In genomic region chr14:25398745-25399144, GRCm38 (mm10) we compare ENCODE assay signal across 18 mouse cellular contexts.
A peak's percentile ranks its signal among the peaks of the same experiment; 100 is the strongest.
DNase-seq lines count a peak whose midpoint lies in the region; ATAC-seq and TF ChIP-seq lines count a peak whose summit lies in the region.
"Had no signal": no experiment of that assay in that cellular context is flagged by ENCODE, and none has a peak within 500 bp of the region (broad histone marks: within the 10 kb centered on the region; RNA-seq: fewer than 3 reads in every experiment).

No protein-coding gene starts in this region.

- no peak for ATAC-seq in hindbrain, embryonic 13.5 days (ENCODE audit: low FRiP score)
- no peak for ATAC-seq in neural tube, embryonic 13.5 days (ENCODE audit: low read depth)
- ATAC-seq in liver, embryonic 15.5 days (ENCODE audit: insufficient read depth) = no peak
- ATAC-seq: inflammation-experienced regulatory T-cells, adult 6 months had no signal

- H3K27me3 ChIP-seq in hindbrain, embryonic 10.5 days (ENCODE audit: insufficient read depth, poor library complexity, severe bottlenecking) = peaks cover 68% of the 10 kb centered on the region
- 0 out of 2 replicates have a peak, but pooled peaks cover 19% of the 10 kb centered on the region for H3K27me3 ChIP-seq in hindbrain, embryonic 13.5 days
- H3K27me3 ChIP-seq in neural tube, embryonic 13.5 days = no peaks in the 10 kb centered on the region
- no peaks in the 10 kb centered on the region for H3K27me3 ChIP-seq in liver, embryonic 15.5 days
- H3K27me3 ChIP-seq: Patski had no signal

- peak overlapping the region; percentile 87 for H3K27ac ChIP-seq in hindbrain, embryonic 10.5 days
- H3K27ac ChIP-seq in hindbrain, embryonic 13.5 days = no peak overlapping the region
- 0 out of 2 replicates have a peak overlapping the region, but pooled peaks have one; percentile 91 for H3K27ac ChIP-seq in neural tube, embryonic 13.5 days (replicated peaks)
- peak overlapping the region; percentile 39; the same call in 1 of the 2 replicates for H3K27ac ChIP-seq in liver, embryonic 15.5 days (replicated peaks)
- no peak overlapping the region for H3K27ac ChIP-seq in gastrocnemius, adult 2 months

- H3K36me3 ChIP-seq in hindbrain, embryonic 10.5 days = no peaks in the 10 kb centered on the region
- no peaks in the 10 kb centered on the region for H3K36me3 ChIP-seq in hindbrain, embryonic 13.5 days
- no peaks in the 10 kb centered on the region for H3K36me3 ChIP-seq in neural tube, embryonic 13.5 days
- H3K36me3 ChIP-seq in liver, embryonic 15.5 days (replicated peaks) = no peaks in the 10 kb centered on the region

- no peak overlapping the region for H3K4me2 ChIP-seq in hindbrain, embryonic 13.5 days
- no peak overlapping the region for H3K4me2 ChIP-seq in neural tube, embryonic 13.5 days
- H3K4me2 ChIP-seq in liver, embryonic 15.5 days = no peak overlapping the region
- H3K4me2 ChIP-seq: lung, embryonic 14.5 days had no signal

- no peak for DNase-seq in hindbrain, embryonic 10.5 days (ENCODE audit: low spot score)
- no peak for DNase-seq in neural tube, embryonic 10.5 days (ENCODE audit: extremely low spot score, low spot score)
- DNase-seq in MN1 (ENCODE audit: low spot score) = no peak
- no peak for DNase-seq in gastrocnemius, adult 2 months
- DNase-seq: adrenal gland, postnatal 14 days; cerebellum, adult 11 months; gastrocnemius, postnatal 10 days; heart, adult 11 months; kidney, adult 2 months; kidney, postnatal 10 days; lung, embryonic 14.5 days; lung, postnatal 36 days; right cerebral cortex, adult 18-20 months had no signal

- H3K9me3 ChIP-seq in hindbrain, embryonic 10.5 days = no peaks in the 10 kb centered on the region
- no peaks in the 10 kb centered on the region for H3K9me3 ChIP-seq in hindbrain, embryonic 13.5 days
- no peaks in the 10 kb centered on the region for H3K9me3 ChIP-seq in neural tube, embryonic 13.5 days
- H3K9me3 ChIP-seq in liver, embryonic 15.5 days (replicated peaks) = no peaks in the 10 kb centered on the region

- peaks cover 87% of the 10 kb centered on the region for H3K4me1 ChIP-seq in hindbrain, embryonic 10.5 days (replicated peaks)
- peaks cover 30% of the 10 kb centered on the region for H3K4me1 ChIP-seq in hindbrain, embryonic 13.5 days (replicated peaks)
- H3K4me1 ChIP-seq in neural tube, embryonic 13.5 days (replicated peaks) = peaks cover 43% of the 10 kb centered on the region
- peaks cover 82% of the 10 kb centered on the region for H3K4me1 ChIP-seq in liver, embryonic 15.5 days (replicated peaks)

- intact Hi-C loops in gastrocnemius, adult 2 months (cut with DNase I) = no loop called here

- no peak overlapping the region for H3K9ac ChIP-seq in hindbrain, embryonic 13.5 days
- no peak overlapping the region for H3K9ac ChIP-seq in neural tube, embryonic 13.5 days
- no peak overlapping the region for H3K9ac ChIP-seq in liver, embryonic 15.5 days
- H3K9ac ChIP-seq: lung, embryonic 14.5 days had no signal

- 80% methylated on average over 5 of the region's 5 CpGs for WGBS in hindbrain, embryonic 10.5 days
- WGBS in hindbrain, embryonic 13.5 days = 89% methylated on average over 5 of the region's 5 CpGs
- WGBS in neural tube, embryonic 13.5 days = 86% methylated on average over 5 of the region's 5 CpGs
- 79% methylated on average over 5 of the region's 5 CpGs for WGBS in liver, embryonic 15.5 days (ENCODE audit: insufficient replicate concordance)

- no peak for TF ChIP-seq CTCF in gastrocnemius, adult 2 months (IDR thresholded peaks at IDR 0.05)

- no peak overlapping the region for H3K4me3 ChIP-seq in hindbrain, embryonic 10.5 days
- H3K4me3 ChIP-seq in hindbrain, embryonic 13.5 days = no peak overlapping the region
- H3K4me3 ChIP-seq in neural tube, embryonic 13.5 days = no peak overlapping the region
- H3K4me3 ChIP-seq in liver, embryonic 15.5 days (replicated peaks) = no peak overlapping the region
- no peak overlapping the region for H3K4me3 ChIP-seq in gastrocnemius, adult 2 months

Comparison
In these comparisons a context has a peak if more than half of its experiments do, and no peak if none do; other contexts are left out.
1. H3K27ac ChIP-seq: peak in hindbrain, embryonic 10.5 days (single experiment), neural tube, embryonic 13.5 days (single experiment) and liver, embryonic 15.5 days (single experiment); none in hindbrain, embryonic 13.5 days (single experiment) and gastrocnemius, adult 2 months (single experiment).